Mouse (Mus musculus) heart, adult 2 months (tissue): ENCODE data around the gene Upk3bl. TPM values are rescaled to one million over a fixed set of nuclear protein-coding genes. Genes with fewer than 3 reads are reported as not detected.
A peak's percentile ranks its signal among the peaks of the same experiment; 100 is the strongest.
"Not testable (repeated sequence)": the region's sequence is repeated elsewhere in the genome, so short reads cannot be mapped to it uniquely, and the experiment has no call there.

ENCODE experiments used
- DNase-seq, 2 experiments: peaks; one replicate each; pipeline ENCODE4 v3.0.0; 2021
- H3K27ac ChIP-seq: fragments of 200-600 bp; 2 replicates; pipeline ENCODE4 v1.8.1; 2022
- H3K27me3 ChIP-seq: fragments of 200-500 bp; 2 replicates; pipeline ENCODE4 v1.6.1; 2012; ENCODE audit warnings: mild to moderate bottlenecking, low read length, inconsistent platforms, mixed read lengths; ENCODE audit not compliant: control insufficient read depth, insufficient read depth
- H3K36me3 ChIP-seq: fragments of 200-500 bp; 2 replicates; pipeline ENCODE4 v1.6.1; 2012; ENCODE audit warnings: low read length, inconsistent platforms; ENCODE audit not compliant: control insufficient read depth, insufficient read depth
- H3K4me1 ChIP-seq: fragments of 200-500 bp; 2 replicates; pipeline ENCODE4 v1.6.1; 2011; ENCODE audit warnings: low read length; ENCODE audit not compliant: control insufficient read depth, insufficient read depth
- H3K4me3 ChIP-seq: fragments of 200-600 bp; 2 replicates; pipeline ENCODE4 v1.8.1; 2022
- H3K79me2 ChIP-seq: fragments of 200-500 bp; replicated peaks from 2 replicates; pipeline ENCODE4 v1.6.1; 2012; ENCODE audit warnings: mild to moderate bottlenecking, inconsistent platforms, low read length, moderate library complexity, mixed read lengths; ENCODE audit not compliant: control insufficient read depth, insufficient read depth
- H3K9ac ChIP-seq: fragments of 200-500 bp; 2 replicates; pipeline ENCODE4 v1.6.1; 2012; ENCODE audit warnings: low read depth, mild to moderate bottlenecking, control low read depth, inconsistent platforms, low read length, mixed read lengths
- CTCF ChIP-seq: fragments of 200-600 bp; IDR thresholded peaks from 2 replicates; pipeline ENCODE4 v1.8.1; 2022; ENCODE audit warnings: antibody characterized with exemption, mild to moderate bottlenecking, moderate library complexity
- EP300 ChIP-seq: fragments of 200-500 bp; IDR thresholded peaks from 2 replicates; pipeline ENCODE4 v1.6.1; 2011; ENCODE audit warnings: low read depth, low read length, control low read depth; ENCODE audit not compliant: insufficient read depth
- POLR2A ChIP-seq: fragments of 200-500 bp; IDR thresholded peaks from 2 replicates; pipeline ENCODE4 v1.6.1; 2011; ENCODE audit warnings: mild to moderate bottlenecking, low read depth, low read length, control low read depth; ENCODE audit not compliant: insufficient read depth
- WGBS: fragments of 180-500 bp; shearing (Covaris S2); methylation state at CpG from one replicate; pipeline ENCODE4 v1.1.7; 2018; 5-methylcytosine and 5-hydroxymethylcytosine counted together
- intact Hi-C: fragments of 180-260 bp; cut with DNase I; formaldehyde crosslinking; loops from one replicate; pipeline ENCODE4 v1.15.1; 2025
- polyA plus RNA-seq: library from polyadenylated mRNA; depleted of rRNA; stranded (reverse); fragments of >200 nt; gene quantifications from 2 replicates; pipeline ENCODE4 v1.2.3, GENCODE M21; 2012
- total RNA-seq, 2 experiments: library from RNA; stranded (reverse); gene quantifications; 2 replicates each; pipeline ENCODE4 v1.2.3; 2021

Upk3bl gene
- total and polyA plus RNA-seq, 3 experiments: not detected

GRCm38 (mm10) chr5:136041260-136041659 lies 13.0 kb upstream of the Upk3bl start:
- Histone ChIP-seq H3K4me1 (no peaks in the 10 kb centered on the region), H3K27me3 (no peaks in the 10 kb centered on the region), H3K9ac (no peak overlapping the region), H3K4me3 (no peak overlapping the region), H3K27ac (no peak overlapping the region), H3K79me2 (no peaks in the 10 kb centered on the region), H3K36me3 (no peaks in the 10 kb centered on the region)
- intact Hi-C loops: no loop called here
- no peak for DNase-seq
- TF ChIP-seq EP300 (no peak), POLR2A (no peak), CTCF (no peak)
- whole genome bisulfite sequencing: 45% methylated on average over 2 of the region's 2 CpGs

GRCm38 (mm10) chr5:136041666-136042065 lies 12.6 kb upstream of the Upk3bl start:
- no peaks in the 10 kb centered on the region for H3K27me3 ChIP-seq
- TF ChIP-seq POLR2A (no peak), CTCF (no peak), EP300 (no peak)
- no peaks in the 10 kb centered on the region for H3K79me2 ChIP-seq
- H3K9ac ChIP-seq: no peak overlapping the region
- H3K36me3 ChIP-seq: no peaks in the 10 kb centered on the region
- no peak overlapping the region for H3K27ac ChIP-seq
- intact Hi-C loops: no loop called here
- 90% methylated on average over 8 of the region's 8 CpGs for WGBS
- H3K4me1 ChIP-seq: no peaks in the 10 kb centered on the region
- H3K4me3 ChIP-seq: no peak overlapping the region
- DNase-seq: no peak

GRCm38 (mm10) chr5:136044865-136045264 lies 9.4 kb upstream of the Upk3bl start:
- H3K27me3 ChIP-seq: no peaks in the 10 kb centered on the region
- H3K4me3 ChIP-seq: no peak overlapping the region
- H3K9ac ChIP-seq: no peak overlapping the region
- no peaks in the 10 kb centered on the region for H3K36me3 ChIP-seq
- WGBS: 68% methylated on average over 13 of the region's 13 CpGs
- H3K4me1 ChIP-seq: no peaks in the 10 kb centered on the region
- no peak for DNase-seq
- no peak for TF ChIP-seq EP300
- peak; percentile 51 for TF ChIP-seq CTCF
- no peak for TF ChIP-seq POLR2A
- H3K27ac ChIP-seq: no peak overlapping the region
- H3K79me2 ChIP-seq: no peaks in the 10 kb centered on the region
- intact Hi-C loops: loop anchor here (5.0 kb wide), 3 partner anchors 42 to 143 kb away; no protein-coding TSS in a partner anchor

- H3K9ac ChIP-seq: no peak overlapping the region
- H3K79me2 ChIP-seq: no peaks in the 10 kb centered on the region
- H3K4me1 ChIP-seq: no peaks in the 10 kb centered on the region
- H3K4me3 ChIP-seq: no peak overlapping the region
- no peak overlapping the region for H3K27ac ChIP-seq
- H3K36me3 ChIP-seq: no peaks in the 10 kb centered on the region
- no peaks in the 10 kb centered on the region for H3K27me3 ChIP-seq
- DNase-seq: no peak
- TF ChIP-seq POLR2A (no peak), CTCF (peak; percentile 10; the same call in 1 of the 2 replicates), EP300 (no peak)
- intact Hi-C loops: loop anchor here (5.0 kb wide), 3 partner anchors 42 to 143 kb away; no protein-coding TSS in a partner anchor
- WGBS: 36% methylated on average over 9 of the region's 9 CpGs
These were observed 8.9 kb upstream of the Upk3bl start for GRCm38 (mm10) chr5:136045408-136045807.

- intact Hi-C loops: loop anchor here (1.0 to 5.0 kb wide), 5 partner anchors 15 to 144 kb away; no protein-coding TSS in a partner anchor
- TF ChIP-seq EP300 (peak; percentile 50; the same call in 1 of the 2 replicates), POLR2A (no peak), CTCF (peak; percentile 81)
- Histone ChIP-seq H3K27ac (no peak overlapping the region), H3K4me3 (no peak overlapping the region), H3K79me2 (no peaks in the 10 kb centered on the region), H3K27me3 (no peaks in the 10 kb centered on the region), H3K4me1 (no peaks in the 10 kb centered on the region), H3K9ac (no peak overlapping the region), H3K36me3 (no peaks in the 10 kb centered on the region)
- peak; percentile 72 to 88 for DNase-seq
- 2% methylated on average over 10 of the region's 10 CpGs for whole genome bisulfite sequencing
These were observed 8.3 kb upstream of the Upk3bl start for GRCm38 (mm10) chr5:136045987-136046386.

- H3K27me3 ChIP-seq, H3K4me1 ChIP-seq, H3K36me3 ChIP-seq, DNase-seq, H3K27ac ChIP-seq, H3K79me2 ChIP-seq, H3K4me3 ChIP-seq, H3K9ac ChIP-seq: not testable (repeated sequence)
- intact Hi-C loops: loop anchor here (5.0 kb wide), 3 partner anchors 39 to 146 kb away; no protein-coding TSS in a partner anchor
These were observed 5.8 kb upstream of the Upk3bl start for GRCm38 (mm10) chr5:136048541-136048940.
